Mouse (Mus musculus) thymus, postnatal 14 days (tissue): ENCODE results near the gene Cep131.

Experiments
- DNase-seq: peaks from one replicate; pipeline ENCODE4 v3.0.0; 2021

Gene Cep131

GRCm38 (mm10) chr11:120086702-120087152, at the start of gene Cep131:
Gene Cep131 (minus strand): TSS chr11:120086827.
- peak; percentile 99 for DNase-seq

GRCm38 (mm10) chr11:120136195-120136594, 49.6 kb upstream of the Cep131 start:
- DNase-seq, result no peak

- no peak for DNase-seq
Observed at GRCm38 (mm10) chr11:120134847-120135530, 48.4 kb upstream of the Cep131 start.

DNA sequence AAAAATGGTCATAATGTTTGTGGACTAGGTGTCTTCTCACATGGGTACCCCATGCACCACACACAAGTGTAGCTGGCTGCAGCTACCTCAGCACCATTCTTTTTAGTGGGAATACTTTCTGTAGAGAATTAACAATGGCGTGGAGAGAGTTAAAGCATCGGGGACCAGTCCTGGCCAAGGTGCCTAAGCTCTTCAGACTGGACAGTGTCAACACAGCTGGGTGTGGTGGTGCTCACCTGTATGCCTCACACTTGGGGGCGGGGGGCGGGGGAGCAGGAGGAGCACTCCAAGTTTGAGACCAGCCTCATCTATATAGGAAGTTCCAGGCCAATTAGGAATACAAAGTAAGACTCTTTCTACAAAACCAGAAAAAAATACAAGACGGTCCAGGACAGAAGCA, 47.5 kb upstream of the Cep131 start:
- no peak for DNase-seq

DNA sequence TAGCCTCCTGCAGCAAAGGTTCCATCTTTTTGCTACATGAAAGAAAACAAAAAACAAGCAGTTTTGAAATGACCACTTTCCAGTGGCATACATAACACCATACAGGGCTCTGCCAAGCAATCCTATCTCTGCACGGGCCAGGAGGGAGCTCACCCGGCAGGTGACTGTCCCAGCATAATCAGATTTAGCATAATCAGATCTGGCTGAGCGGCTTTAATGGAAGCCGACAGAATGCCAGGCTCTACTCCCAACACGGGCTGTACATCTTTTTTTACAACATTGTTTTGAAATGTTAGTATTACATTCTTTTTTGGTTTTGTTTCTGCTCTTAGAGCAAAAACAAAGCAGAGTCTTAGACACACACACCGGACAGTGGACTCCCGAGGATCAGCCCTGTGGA, 42.7 kb upstream of the Cep131 start:
- no peak for DNase-seq

GRCm38 (mm10) chr11:120126845-120127244, 40.2 kb upstream of the Cep131 start:
- DNase-seq, result no peak

DNA sequence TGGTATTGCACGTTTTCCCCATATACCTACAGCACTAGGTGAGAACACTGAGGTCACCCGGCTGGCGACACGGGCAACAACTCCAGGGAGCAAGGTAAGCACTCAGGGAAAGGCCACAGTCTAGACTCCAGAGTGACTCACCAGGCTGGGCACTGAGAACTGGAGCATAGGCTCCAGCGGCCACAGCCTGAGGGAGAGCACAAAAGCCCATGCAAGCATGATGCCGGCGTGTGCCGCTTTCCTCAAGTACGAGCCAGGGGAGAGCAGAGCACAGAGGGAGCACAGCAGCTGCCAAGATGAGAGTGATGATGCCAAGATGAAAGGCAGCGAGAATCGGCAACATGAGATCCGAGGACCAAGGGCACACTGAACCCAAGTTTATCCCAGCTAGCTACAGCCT, 35.5 kb upstream of the Cep131 start:
- no peak for DNase-seq

- peak; percentile 43 for DNase-seq
Observed at GRCm38 (mm10) chr11:120120642-120121420, 34.2 kb upstream of the Cep131 start.

DNA sequence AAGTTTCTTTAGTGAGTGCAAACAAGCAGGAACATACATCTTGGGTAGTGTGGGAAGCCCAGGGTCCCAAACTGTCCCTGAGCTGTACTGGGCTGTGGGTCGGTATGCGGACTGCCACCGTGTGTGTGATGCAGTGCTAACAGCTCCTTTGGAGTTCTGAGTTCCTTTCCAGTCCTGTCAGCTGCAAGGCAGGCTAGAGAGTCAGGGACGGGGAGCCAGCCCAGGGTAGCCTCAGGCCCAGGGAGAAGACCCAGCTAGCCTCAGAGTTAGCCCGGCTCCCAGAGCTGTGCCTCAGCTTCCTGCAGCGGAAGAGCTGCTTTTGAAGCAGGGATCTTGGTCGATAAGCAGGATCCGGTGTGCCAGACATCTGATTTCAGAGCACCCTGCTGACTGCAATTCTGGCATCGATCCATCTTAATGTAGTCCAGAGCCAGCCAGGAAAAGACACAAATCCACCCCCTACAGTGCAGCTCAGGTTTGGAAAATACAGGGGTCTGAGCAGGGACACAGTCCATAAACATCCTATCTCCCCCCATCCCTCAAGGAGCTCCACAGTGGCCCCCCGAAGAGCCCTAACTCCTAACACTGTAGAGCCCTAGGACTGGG, 33.4 kb upstream of the Cep131 start:
- no peak for DNase-seq

DNA sequence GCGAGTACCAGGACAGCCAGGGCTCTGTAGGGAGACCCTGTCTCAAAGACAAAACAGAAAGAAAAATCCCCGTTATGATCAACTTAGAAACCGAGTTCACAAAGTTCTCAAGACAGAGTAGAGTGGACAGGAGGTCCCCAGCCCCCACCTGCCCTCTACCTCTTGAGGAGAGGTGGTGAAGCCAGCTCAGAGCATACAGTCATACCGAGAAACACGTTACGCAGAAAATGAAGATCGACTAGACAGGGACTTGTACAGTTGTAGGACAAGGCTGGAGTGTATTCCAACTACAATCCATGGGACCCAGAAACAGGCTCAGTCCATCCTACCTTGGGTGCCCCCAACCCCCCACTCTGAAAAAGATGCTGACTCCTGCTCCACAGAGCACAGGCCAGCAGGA, 32.5 kb upstream of the Cep131 start:
- no peak for DNase-seq

DNA sequence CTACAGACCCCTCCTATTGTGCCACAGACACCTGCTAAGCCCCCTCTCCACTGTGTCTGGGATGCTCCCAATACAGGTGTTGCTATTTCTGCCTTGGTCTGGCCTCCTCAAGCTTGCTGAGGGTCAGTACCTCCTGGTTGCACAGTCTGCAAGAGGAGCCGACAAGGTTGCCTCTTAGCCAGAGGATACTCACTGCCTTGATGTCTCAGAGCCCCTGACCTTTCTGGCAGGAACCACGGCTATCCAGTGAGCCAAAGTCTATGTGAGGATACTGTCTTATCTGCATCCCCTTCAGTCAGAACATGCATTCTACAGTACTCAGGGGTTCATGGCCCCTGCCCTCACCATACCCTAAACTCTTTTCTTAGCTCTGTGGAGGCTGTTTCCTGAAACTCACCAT, 31.0 kb upstream of the Cep131 start:
- no peak for DNase-seq

GRCm38 (mm10) chr11:120114488-120115215, 28.0 kb upstream of the Cep131 start:
- no peak for DNase-seq

DNA sequence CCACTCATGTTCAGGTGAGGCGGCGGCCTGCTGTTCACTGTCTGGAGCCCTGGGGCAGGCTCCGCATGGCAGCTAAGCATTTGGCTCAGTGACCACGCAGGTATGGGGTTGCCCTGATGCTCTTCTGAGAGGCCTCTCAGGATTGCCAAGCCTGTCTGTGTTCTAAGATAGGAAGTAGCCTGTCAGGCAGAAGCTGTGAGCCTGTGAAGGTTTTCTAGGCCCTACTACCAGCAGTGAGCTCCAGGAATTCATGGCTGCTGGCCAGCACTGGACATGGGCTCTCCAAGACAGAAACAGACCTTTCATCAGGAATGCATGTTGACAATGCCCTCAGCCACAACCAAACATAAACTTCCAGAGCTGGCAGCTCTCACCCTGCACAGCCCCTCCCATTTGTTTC, 25.5 kb upstream of the Cep131 start:
- no peak for DNase-seq

DNA sequence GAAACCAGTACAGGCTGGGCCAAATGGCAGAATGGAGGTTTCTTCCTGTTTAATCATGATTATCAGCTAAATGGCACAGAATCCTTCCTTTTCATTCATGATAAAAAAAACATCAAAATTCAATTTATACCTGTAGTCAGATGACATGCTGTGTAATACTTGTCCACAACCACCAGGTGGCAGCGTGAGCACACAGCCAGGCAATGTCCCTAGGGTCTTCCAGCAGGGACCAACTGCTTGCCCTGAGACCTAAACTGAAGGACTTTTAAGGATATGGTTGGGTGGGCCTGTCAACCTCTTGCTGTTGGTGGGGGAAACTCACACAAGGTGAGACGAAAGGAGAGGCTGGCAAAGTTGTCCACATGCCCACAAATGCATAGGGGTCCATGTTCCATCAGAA, 24.4 kb upstream of the Cep131 start:
- DNase-seq, result peak; percentile 62

- no peak for DNase-seq
Observed at GRCm38 (mm10) chr11:120110554-120110953, 23.9 kb upstream of the Cep131 start.

DNA sequence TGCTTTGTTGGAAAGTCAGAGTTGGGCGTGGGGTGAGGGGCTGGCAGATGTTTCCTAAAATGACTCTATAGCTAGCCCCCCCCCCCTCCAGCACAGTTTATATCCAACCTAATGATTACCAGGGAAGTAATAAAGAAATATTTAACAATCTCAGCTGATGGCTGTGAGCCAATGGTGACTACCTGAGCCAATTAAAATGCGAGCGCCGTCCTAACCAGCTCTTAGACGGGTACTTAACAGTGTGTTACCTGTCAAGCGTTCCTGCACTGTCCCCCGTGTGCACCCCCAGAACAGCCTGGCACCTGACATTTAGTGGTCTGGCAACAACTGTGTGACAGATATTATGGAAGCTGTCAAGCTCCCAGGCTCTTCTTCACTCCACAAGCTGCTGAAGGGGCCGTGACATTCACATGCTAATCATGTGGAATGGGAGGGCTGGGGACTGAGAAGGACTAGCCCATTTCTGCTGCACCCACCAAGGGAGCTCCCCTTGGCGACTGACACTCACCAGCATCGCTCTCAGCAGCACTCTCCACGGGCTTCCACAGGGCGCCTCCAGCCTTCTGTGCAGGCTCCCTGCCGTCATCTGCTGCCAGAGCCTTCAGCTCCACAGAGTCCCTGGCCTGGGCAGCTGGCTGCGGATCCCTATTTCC, 23.1 kb upstream of the Cep131 start:
- no peak for DNase-seq

DNA sequence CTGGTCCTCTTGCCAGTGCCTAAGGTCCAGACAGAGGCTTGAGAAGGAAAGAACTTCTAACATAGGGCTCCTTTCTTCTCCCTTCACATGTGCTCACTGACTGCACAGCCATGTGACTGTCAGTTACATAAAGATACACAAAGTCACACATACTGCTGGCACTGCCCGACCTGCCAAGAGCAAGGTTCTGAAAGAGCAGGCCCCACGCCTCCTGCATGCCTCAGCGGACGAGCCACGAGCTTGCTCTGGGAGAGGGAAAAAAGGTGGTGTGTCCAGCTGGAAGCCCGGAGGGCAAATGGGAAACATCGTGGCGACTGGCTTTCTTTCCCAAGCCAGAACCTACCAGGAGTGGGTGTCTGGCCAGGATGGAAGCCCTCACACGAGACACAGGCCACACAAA, 21.2 kb upstream of the Cep131 start:
- DNase-seq, result no peak

GRCm38 (mm10) chr11:120107026-120107425, 20.4 kb upstream of the Cep131 start:
- no peak for DNase-seq

GRCm38 (mm10) chr11:120103431-120103997, 16.9 kb upstream of the Cep131 start:
- no peak for DNase-seq

GRCm38 (mm10) chr11:120101036-120101435, 14.4 kb upstream of the Cep131 start:
- peak; percentile 74 for DNase-seq

DNA sequence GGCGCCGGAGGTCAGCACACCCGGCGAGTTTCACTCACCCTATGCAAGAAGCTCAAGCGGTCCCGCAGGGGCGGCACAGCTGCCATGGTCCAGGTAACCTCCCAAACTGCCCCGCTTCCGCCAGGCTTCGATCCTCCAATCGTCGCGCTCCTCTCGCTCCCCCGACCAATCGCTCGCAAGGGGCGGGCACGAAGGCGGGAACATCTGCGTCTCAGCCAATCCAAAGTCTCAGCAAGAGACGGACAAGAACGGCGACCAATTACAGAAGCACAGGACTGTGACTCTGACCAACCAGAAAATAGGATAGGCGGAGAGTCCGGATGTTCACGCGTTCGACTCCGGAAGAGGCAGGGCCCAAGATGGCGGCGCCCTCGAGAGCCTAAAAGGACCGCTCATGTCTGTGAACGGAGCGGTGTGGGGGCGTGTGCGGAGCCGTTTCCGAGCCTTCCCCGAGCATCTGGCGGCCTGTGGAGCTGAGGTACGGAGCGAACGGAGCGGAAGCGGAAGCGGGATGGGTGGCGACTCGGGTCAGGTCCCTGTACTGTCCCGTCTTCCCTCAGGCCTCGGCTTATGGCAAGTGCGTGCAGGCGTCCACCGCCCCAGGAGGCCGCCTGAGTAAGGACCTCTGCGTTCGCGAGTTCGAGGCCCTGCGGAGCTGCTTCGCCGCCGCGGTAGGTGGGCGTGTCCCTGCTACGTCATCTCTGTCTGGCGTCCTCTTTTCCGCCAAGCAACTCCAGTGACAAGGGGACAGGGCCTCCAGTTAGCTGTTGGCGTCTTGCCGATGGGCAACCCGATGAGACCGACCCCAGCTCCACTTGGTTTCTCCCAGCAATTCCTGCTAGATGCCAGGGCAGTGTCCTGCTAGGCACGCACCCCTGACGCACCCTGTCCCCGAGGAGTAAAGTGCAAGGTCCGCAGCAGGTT, 12.2 kb upstream of the Cep131 start, which contains the start of the genes Tepsin and Ndufaf8:
Gene Tepsin, minus strand, starts transcription at position 144 of the 924 bp plus-strand sequence.
Gene Ndufaf8, plus strand, starts transcription at position 341 of the 924 bp plus-strand sequence.
- DNase-seq, result peak; percentile 98
